Mouse (Mus musculus) olfactory bulb, adult 2 months (tissue): Measurements from ENCODE around the gene Tmem214.

ENCODE experiments used
- CTCF ChIP-seq: fragments of 200-500 bp; IDR thresholded peaks from 2 replicates; pipeline ENCODE4 v1.5.1; 2012; ENCODE audit warnings: low read depth, mild to moderate bottlenecking, low read length, moderate library complexity; ENCODE audit not compliant: insufficient read depth
- POLR2A ChIP-seq: fragments of 200-500 bp; IDR thresholded peaks from 2 replicates; pipeline ENCODE4 v1.6.1; 2012; ENCODE audit warnings: mild to moderate bottlenecking, low read depth, low read length, moderate library complexity; ENCODE audit not compliant: insufficient read depth

GRCm38 (mm10) chr5:30921256-30922033, 53.6 kb downstream of the Tmem214 start, which contains the start of gene Khk:
- TF ChIP-seq POLR2A (peak; percentile 77), CTCF (peak; percentile 83)
